Mouse (Mus musculus) regulatory T cell (primary cell): ENCODE measurements around the gene Fcna.

Experiments
- in situ Hi-C: fragments of 300-600 bp; cut with MboI, MseI; formaldehyde crosslinking; loops from one replicate; pipeline ENCODE4 v1.15.1; 2025; ENCODE audit warnings: high pct_unique_total_duplicates

Fcna gene

DNA sequence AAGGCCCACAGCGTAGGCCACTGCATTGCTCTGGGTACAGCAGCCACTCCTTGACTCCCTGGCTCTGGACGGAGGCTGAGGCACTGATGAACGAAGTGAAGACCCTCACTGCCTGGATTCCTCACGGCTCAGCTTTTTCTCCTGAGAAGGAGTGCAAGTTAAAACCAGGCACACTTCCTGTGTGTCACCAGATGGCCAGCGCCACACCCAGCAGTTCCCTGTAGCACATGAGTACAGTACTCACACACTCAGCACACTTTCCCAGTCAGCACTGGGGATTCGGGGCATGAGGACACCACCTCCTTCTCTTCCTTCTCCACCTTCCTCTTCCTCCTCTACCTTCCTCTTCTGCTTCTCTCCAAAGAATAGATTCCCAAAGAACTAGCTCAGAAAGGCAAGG is at the start of gene Fcna:
Gene Fcna, minus strand, starts transcription at position 220 of the 400 bp plus-strand sequence.
- in situ Hi-C loops = no loop called here

DNA sequence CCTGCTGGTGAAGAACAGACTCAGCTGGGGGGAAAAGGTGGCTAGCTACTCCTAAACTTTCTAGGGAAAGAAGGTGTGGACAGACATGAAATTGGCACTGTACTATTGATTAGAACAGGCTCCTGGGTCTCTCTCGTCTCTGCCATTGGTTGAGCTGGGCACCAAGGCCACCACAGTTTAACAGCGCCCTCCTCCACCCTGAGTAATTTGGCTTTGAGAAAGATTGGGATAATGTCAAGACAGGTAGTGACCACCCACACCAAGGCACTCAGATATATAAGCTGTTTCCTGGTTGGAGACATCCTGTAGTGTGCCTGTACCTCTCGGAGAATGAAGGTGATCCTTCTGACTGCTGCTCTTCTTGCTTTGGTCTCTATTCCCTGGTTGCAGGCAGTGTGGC is 48.7 kb upstream of the Fcna start, which contains the start of gene Lcn6:
Gene Lcn6, plus strand, starts transcription at position 301 of the 400 bp plus-strand sequence.
- in situ Hi-C loops = no loop called here

DNA sequence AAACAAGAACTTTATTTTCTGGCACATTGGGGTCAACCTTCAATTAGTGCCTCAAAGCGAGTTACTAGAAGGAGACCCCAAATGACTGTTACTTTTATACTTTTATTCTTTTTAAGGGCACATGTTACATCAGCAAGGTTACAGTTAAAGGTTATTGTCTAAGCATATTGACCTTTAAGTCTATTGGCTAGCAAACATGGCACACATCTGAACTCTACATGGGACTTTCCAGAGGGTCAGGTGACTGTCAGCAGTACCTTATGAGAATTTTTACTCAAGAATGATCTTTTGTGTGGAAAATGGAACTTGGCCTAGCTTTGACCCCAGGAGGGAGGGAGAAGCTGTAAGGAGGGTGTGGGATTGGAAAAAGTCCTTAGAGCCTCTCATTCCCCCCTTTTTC is 38.7 kb upstream of the Fcna start:
- in situ Hi-C loops = no loop called here

DNA sequence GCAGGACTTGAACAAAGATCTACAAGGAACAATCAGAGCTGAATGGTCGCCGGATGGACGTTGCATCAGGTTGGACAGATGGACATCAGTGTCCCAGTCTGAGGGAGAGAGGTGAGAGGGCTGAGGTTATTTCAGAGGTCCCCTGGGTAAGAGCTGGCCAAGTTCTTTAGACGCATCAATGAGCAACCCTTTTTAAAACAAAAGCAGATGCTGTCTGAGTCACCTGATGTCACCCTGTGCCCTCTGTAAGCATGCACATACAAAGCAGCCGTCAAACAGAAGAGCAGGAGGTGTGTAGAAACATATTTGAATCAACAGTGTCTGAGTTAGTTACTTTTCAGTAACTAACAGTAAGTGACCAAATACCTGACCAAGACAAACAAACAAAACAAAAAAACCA is 36.3 kb upstream of the Fcna start:
- in situ Hi-C loops = loop anchor here (5.0 kb wide), 1 partner anchor 38 kb away; the partner anchor contains the start of gene Obp2a

DNA sequence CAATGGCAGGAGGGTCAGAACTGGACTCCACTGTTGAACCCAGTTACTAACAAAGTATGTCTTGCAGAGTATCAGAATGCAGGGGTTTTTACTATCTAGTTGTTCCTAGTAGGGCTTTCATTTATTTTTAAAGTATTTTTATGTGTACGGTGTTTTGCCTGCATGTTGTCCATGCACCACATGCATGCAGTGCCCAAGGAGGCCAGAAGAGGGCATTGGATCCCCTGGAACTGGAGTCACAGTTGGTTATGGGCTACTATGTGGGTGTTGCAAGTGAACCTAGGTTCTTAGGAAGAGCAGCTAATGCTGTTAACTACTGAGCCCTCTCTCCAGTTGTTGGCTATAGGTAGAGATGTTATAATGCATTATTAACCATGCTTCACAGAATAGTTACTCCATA is 35.7 kb upstream of the Fcna start:
- in situ Hi-C loops = loop anchor here (5.0 kb wide), 1 partner anchor 39 kb away; the partner anchor contains the start of gene Obp2a

DNA sequence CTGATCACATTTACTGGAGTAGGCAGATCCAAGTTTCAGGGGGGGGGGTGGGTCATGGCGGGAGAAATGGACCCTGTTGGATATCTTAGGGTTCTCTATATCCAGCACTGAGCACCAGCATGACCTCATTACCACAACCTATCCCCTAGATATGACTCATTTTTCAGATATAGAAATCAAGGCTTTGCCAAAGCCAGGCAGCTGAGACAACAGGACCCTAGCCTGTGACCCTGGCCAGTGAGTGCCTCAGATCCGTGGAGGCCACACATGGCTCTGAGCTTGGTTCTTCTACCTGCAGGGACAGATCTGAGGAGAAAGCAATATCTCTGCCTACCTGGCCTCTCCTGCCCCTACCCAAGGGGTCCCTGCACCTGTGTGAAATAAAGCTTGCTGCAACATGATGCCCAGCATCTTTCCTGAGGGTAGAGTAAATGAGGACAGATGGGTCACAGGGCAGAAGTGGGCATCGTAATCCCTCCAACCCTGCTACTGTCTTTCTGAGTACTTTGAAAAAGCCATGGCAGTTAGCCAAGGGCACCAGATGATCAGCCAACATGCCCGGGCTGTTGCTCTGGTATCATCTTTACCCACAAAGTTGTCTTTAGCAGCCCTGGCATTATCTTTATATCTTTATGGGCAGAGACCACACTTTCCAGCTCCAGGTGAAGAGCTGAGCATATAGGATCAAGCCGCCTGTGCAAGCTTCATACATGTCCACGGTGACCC is 33.6 kb upstream of the Fcna start:
- in situ Hi-C loops = loop anchor here (5.0 kb wide), 1 partner anchor 41 kb away; the partner anchor contains the start of gene Obp2a

DNA sequence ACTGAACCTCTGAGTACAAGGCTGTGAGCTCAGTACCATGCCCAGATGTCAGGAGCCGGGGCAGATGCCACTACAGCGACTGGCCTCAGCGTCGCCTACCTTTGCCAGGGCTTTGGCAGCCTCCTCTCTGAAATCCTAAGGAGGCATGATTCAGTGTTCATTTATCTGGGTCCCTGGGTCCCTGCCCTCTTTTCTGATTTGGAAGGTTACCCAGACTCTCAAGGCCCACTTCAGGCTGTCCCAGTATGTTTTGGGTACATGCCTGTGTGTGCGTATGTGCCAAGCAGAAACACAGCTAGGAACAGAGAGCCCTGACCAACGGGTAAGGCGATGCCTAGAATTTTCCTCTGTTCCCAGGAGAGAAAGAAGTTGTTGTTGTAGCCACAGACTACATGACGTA is 32.4 kb upstream of the Fcna start:
- in situ Hi-C loops = loop anchor here (5.0 kb wide), 1 partner anchor 42 kb away; the partner anchor contains the start of gene Obp2a

DNA sequence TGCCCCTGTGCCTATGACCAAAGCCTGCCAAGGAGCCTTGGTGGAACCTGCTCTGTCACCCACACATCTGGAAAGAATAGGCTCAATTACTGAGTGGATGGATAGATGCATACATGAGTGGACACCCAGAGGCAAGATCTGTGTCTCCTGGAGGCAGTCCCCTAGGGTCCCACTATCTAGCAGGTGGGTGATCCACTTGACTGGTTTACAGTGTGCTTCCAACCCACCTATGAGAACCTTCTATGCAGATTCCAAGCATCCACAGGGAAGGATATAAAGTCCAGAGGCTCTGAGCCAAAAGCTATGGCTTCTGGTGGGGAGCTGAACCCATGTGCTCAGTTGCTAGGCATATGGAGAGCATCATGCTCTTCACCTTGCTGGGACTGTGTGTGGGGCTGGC is 29.8 kb upstream of the Fcna start, which contains the start of gene Lcn5:
Gene Lcn5, plus strand, starts transcription at position 301 of the 400 bp plus-strand sequence.
- in situ Hi-C loops = no loop called here

- in situ Hi-C loops = no loop called here
Measured at GRCm38 (mm10) chr2:25657246-25657645, 29.4 kb upstream of the Fcna start.

DNA sequence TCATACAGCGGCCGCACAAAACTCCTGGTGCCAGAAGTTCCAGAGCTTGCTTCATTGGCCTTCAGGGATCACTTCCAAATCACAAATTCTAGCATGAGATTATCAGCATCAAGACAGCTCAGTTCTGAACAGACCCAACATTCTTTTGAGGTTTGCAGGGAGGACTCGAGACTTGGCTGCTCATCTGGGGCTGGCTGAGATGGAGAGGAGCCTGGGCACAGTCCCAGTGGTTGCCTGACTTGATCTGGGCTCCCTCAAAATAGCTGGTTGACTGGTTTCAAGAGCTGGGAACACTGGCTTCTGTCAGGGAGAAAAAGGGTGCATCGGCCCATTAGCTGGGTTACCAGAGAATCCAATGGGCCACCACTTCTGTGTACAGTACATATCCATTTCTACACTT is 28.9 kb upstream of the Fcna start:
- in situ Hi-C loops = no loop called here

- in situ Hi-C loops = loop anchor here (5.0 kb wide), 1 partner anchor 173 kb away; no protein-coding TSS in a partner anchor
Measured at GRCm38 (mm10) chr2:25654502-25654901, 26.7 kb upstream of the Fcna start.

DNA sequence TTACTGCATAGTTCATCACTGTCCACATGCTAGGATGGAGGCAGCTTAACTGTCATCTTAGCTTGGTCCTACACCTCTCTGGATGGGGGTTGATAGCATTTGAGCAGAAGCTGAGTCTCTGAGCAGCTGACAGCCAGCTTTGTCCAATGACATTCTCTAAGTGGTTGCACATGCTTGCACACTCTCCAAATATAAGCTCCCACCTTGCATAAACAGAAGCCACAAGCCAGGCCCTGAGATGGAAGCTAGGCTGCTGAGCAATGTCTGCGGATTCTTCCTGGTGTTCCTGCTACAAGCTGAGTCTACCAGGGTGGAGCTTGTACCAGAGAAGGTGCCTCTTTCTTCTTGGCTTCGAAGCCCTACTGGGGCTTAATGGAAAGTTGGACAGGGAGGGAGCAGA is 25.1 kb upstream of the Fcna start, which contains the start of gene Lcn8:
Gene Lcn8, plus strand, starts transcription at position 219 of the 400 bp plus-strand sequence.
- in situ Hi-C loops = loop anchor here (5.0 kb wide), 1 partner anchor 174 kb away; no protein-coding TSS in a partner anchor

DNA sequence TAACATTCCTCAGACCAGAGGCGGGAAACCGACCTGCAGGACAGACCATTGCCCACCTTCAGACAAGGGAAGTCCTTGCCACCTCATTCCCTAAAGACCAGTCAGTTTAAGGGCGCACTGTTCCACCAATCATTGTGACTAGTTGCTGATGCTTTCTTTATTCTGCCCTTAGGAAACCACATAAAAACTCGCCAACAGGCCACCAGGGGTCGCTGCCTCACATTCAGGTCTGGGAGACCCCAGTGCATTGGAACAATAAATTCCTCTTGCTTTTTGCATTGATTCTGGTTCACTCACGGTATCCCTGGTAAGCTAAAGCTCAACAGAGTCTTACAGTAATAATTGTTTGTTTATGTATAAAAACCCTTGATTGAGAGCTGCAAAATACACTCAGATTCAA is 12.1 kb upstream of the Fcna start:
- in situ Hi-C loops = loop anchor here (5.0 kb wide), 1 partner anchor 272 kb away; no protein-coding TSS in a partner anchor

GRCm38 (mm10) chr2:25634046-25634445 is 6.2 kb upstream of the Fcna start:
- in situ Hi-C loops = no loop called here

DNA sequence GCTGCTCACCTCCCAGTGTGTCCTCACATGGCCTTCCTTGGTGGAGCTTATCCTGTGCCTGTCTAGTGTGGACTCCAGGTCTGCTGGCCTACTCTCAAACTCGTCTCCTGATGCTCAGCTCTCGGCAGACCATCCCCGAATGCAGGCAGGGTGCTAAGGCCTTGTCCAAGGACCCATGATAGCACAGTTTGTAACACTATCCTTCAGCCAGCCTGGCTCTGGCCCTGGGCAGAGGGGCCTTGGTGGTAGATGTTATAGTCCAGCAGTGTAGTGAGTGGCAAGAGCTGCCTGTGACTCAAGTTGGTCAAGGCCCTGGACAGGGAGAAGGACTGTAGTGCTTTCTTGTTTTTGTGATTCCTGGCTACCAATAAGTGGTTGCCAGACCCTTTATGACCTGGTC is 5.8 kb upstream of the Fcna start:
- in situ Hi-C loops = no loop called here

GRCm38 (mm10) chr2:25628738-25629137 is 908 bp upstream of the Fcna start:
- in situ Hi-C loops = no loop called here

- in situ Hi-C loops = no loop called here
Measured at GRCm38 (mm10) chr2:25625986-25626385, 1.8 kb downstream of the Fcna start.

DNA sequence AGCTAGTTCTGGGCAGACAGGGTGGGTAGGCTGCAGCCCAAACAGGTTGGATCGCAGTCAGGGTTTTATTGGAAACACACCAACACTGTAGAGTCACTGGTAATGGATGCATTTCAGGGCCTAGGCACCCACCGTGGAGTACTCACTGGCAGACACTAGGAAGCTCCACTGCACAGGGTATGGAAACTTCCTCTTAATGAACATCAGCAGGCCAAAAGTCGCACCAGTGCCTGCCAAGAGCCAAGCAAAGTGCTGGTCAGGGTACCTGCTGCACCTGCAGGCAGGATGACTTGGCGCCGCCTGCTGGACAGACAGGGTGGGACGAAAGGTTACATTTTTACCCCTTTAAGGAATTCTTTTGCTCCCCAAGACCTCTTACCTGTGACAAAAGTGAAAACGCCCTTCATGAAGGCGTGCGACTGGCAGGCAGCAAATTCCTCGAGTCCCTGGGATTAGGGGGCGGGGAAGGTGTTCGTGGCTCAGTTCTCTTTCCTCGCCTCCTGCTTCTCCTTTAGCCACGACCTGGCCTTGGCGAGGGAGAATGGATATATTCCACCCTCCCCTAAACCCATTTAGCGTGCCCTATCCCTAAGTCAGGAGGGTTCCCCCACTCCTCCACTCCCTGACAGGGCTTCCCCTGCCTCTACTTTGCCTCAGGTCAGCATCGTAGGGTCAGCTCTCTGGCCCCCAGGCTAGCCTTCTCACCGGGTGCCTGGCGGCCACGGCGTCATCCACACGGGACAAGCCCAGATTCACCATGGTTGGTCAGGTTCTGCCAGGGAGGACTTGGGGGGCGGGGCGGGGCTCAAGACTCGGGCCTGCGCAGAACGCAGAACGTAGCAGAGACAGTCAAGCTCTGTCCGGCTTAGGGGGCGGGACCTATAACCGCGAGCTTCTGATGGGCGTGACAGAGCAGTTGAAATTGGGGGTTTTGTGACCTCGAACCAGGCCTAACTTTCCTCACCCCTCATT is 6.3 kb downstream of the Fcna start, which contains the start of gene Tmem141:
Gene Tmem141, minus strand, starts transcription at position 777 of the 972 bp plus-strand sequence.
- in situ Hi-C loops = no loop called here

- in situ Hi-C loops = no loop called here
Measured at GRCm38 (mm10) chr2:25620852-25621228, 7.0 kb downstream of the Fcna start.

- in situ Hi-C loops = no loop called here
Measured at GRCm38 (mm10) chr2:25620386-25620785, 7.4 kb downstream of the Fcna start.

DNA sequence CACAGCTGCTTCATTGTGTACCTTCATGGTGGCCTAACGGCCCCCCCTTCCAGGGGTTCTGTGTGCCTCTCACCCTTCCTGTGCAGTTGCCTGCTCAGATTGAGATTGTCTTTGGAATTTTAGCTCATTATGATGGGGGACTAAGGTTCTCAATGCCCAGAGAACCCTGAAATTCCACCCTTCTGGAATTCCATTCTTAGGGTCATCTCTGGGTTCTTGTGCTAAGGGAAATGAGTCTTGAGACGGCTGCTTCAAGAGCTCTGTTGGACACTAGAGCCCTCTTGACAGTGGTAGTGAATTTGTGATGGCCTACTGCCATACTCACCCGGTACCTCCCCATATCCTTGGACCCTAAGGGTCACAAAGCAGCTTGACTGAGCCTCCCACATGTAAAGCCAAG is 10.3 kb downstream of the Fcna start, which contains the start of gene Ccdc183:
Gene Ccdc183, minus strand, starts transcription at position 101 of the 400 bp plus-strand sequence.
- in situ Hi-C loops = no loop called here

GRCm38 (mm10) chr2:25616398-25616797 is 11.4 kb downstream of the Fcna start:
- in situ Hi-C loops = no loop called here
